Mouse (Mus musculus) mammary gland, adult 2 months (tissue): ENCODE results near the gene Sntg2. TPM values are rescaled to one million over a fixed set of nuclear protein-coding genes. Genes with fewer than 3 reads are reported as not detected.

Experiments used
- polyA plus RNA-seq: library from polyadenylated mRNA; depleted of rRNA; stranded (reverse); fragments of >200 nt; gene quantifications from 2 replicates; pipeline ENCODE4 v1.2.3, GENCODE M21; 2012; ENCODE audit warnings: low replicate concordance; rRNA removed

The Sntg2 gene
- 1.3 and 1.9 TPM in 2 replicates for polyA plus RNA-seq

GRCm38 (mm10) chr12:30372933-30373501 lies at the start of gene Sntg2:
Sntg2 (minus strand) TSS chr12:30373375.

GRCm38 (mm10) chr12:30132524-30132923 lies 240.7 kb downstream of the Sntg2 start, which contains the start of gene Tpo:
Tpo (minus strand) TSS chr12:30132624.

Other genes starting within 250 kb of the Sntg2 start
- 0.05 and 0.29 TPM in 2 replicates for gene Tpo, start 240.8 kb downstream of the Sntg2 start, polyA plus RNA-seq
- gene Tmem18, start 211.1 kb upstream of the Sntg2 start, polyA plus RNA-seq = 9.4 and 18.7 TPM in 2 replicates